Mouse (Mus musculus): Measurements from ENCODE around the gene Slc2a6.

Gene Slc2a6

DNA sequence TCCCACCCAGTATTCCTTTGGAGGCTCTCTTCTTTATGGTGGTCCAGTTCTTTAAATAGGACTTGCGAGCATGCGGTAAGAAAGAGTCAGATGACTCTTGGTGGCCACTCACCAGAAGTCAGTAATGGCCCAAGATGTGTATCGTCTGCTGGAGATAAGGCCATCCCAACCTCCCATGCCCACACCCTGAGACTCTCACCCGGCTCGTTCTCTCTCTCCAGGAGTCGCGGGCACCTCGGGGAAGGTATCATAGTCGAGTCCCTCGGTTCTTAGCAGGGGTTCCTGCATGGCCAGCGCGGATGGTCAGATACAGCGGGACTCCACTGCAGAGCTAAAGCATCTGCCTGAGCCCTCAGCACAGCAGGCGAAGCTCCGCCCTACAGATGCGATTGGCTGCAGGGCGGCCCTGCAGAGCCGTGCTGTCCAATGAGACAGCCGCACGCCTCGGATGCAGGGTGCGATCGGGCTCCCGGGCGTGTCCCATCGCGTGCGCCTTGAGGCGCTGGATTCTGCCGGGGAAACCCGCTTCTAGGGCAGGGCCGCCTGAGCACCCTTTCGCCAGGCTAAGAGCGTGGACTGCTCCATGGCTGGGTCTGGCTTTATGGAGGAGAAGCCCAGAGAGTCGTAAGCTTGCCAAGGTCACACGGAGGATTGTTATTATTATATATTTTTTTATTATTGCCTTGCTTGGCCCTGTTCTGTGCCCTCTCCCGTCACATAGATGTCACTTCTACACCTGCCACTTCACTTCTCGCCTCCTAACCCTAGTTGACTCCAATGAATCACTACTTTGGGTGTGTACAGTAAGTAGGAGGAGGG, at the start of gene Slc2a6:
TSS of gene Slc2a6 (minus strand) at position 381 of the 819 bp plus-strand sequence.
- DNase-seq (ENCODE audit: extremely low read depth, low read depth) = peak; percentile 79

GRCm38 (mm10) chr2:27075485-27075884, 47.7 kb upstream of the Slc2a6 start:
- DNase-seq (ENCODE audit: extremely low read depth, low read depth) = peak; percentile 2

- no peak for DNase-seq (ENCODE audit: extremely low read depth, low read depth)
These were observed 47.0 kb upstream of the Slc2a6 start for GRCm38 (mm10) chr2:27074804-27075203.

- no peak for DNase-seq (ENCODE audit: extremely low read depth, low read depth)
These were observed 45.6 kb upstream of the Slc2a6 start for GRCm38 (mm10) chr2:27073407-27073806.

DNA sequence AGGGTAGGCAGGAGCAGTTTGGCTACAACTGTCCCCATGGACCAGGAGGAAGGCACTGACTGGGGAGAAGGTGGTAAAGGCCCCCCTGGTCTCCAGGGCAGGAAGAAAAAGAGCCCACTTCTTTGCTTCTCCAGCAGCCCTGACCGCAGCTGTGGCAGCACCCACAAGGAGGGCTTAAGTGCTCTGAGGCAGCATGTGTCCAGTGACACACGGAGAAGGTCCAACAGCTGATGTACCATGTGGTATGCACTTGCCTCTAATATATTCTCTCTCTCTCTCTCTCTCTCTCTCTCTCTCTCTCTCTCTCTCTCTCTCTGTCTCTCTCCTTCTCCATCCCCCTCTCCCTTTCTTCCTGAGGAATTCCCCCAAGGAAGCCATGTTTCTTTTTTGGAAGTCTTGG, 44.2 kb upstream of the Slc2a6 start, which contains the start of gene Mymk:
TSS of gene Mymk (minus strand) at position 202 of the 400 bp plus-strand sequence.
- DNase-seq (ENCODE audit: extremely low read depth, low read depth) = no peak

DNA sequence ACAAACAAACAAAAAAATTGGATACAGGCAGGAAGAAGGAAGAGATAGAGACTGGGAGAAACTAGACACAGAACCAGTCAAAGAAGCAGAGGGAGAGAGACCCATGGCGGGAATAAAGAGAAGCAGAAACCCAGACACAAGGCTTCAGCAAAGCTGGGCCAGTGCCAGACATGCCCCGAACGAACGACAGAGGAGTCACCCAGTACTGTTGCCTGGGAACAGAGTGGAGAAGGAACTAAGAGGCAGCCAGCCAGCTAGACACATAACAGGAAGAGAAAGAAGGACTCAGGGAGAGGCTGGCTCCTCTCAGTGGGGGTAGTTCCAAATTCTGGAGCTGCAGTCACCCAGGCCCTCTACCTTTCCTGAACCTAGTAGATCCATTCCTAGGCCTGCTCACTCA, 43.3 kb upstream of the Slc2a6 start:
- DNase-seq (ENCODE audit: extremely low read depth, low read depth) = peak; percentile 33

- no peak for DNase-seq (ENCODE audit: extremely low read depth, low read depth)
These were observed 42.5 kb upstream of the Slc2a6 start for GRCm38 (mm10) chr2:27070247-27070813.

- no peak for DNase-seq (ENCODE audit: extremely low read depth, low read depth)
These were observed 41.8 kb upstream of the Slc2a6 start for GRCm38 (mm10) chr2:27069646-27070045.

GRCm38 (mm10) chr2:27067996-27068395, 40.2 kb upstream of the Slc2a6 start:
- DNase-seq (ENCODE audit: extremely low read depth, low read depth) = no peak

DNA sequence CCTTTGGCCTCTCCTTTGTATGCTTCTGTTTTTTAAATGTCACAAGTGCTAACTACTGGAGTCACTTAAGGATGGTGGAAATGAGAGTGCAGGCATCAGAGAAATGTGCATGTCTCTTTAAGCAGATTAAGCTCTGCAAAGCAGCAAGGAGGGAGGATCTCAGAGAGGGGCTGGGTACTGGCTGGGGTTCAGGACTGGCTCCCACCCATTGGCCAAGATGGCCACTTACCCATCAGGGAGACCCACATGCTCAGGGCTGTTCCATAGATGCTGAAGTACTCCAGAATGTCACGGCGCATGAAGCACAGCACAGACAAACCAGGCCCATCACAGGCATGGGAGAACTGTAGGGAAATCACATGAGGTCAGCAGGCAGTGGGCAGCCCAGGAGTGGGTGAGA, 39.3 kb upstream of the Slc2a6 start:
- DNase-seq (ENCODE audit: extremely low read depth, low read depth) = no peak

DNA sequence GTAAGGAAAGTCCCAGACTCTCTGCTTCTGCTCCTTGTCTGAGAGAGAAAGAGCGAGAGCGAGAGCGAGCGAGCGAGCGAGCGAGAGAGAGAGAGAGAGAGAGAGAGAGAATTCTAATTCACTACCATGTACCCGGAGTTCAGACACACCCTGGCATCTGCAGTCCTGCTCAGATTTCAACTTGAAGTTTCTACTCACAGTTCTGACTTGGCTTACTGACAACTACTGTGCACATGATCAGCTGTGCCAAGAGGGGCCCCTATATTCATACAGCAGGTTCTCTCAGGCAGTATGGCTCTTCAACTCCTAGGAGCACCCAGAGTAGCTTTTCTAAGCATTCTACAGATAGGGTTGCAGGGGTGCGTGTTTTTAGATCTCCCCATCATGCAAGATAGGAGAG, 31.4 kb upstream of the Slc2a6 start:
- DNase-seq (ENCODE audit: extremely low read depth, low read depth) = no peak

DNA sequence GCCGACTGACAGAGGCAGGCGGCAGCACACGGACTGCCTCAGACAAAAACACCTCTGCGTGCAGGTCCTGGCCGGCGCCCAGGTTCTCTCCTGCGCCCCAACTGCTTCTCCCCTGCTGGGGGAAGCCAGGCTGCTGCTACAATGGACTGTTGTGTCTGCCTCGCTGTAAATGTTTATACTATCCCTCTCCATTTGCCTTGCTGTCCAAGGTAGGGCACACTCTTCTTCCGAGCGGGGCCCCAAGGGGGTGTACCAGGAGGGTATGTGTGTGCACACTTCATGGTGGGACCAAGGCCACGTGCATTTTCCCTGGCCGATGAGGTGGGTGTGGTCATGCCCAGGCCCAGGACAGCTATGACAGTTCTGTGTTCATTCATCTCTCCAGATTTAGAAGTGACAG, 31.0 kb upstream of the Slc2a6 start:
- no peak for DNase-seq (ENCODE audit: extremely low read depth, low read depth)

- DNase-seq (ENCODE audit: extremely low read depth, low read depth) = no peak
These were observed 30.5 kb upstream of the Slc2a6 start for GRCm38 (mm10) chr2:27058251-27058650.

DNA sequence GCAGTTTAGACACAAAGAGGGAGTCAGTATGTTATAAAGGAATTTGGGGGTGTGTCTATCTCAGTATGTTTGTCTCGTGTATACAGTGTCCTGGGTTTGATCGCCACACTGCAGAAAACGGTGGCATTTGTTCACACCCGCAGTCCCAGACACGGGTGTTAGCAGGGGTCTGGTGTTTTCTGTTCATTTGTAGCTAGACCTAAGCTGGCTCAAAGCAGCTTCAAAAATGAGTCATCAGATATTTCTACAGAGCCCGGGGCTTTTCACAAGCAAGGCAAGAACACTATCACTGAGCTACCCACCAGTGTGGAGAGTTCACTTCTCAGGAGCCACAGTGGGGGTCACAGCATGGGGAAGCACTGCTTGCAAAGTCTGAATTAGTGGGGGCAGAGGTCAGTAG, 21.6 kb upstream of the Slc2a6 start:
- no peak for DNase-seq (ENCODE audit: extremely low read depth, low read depth)

DNA sequence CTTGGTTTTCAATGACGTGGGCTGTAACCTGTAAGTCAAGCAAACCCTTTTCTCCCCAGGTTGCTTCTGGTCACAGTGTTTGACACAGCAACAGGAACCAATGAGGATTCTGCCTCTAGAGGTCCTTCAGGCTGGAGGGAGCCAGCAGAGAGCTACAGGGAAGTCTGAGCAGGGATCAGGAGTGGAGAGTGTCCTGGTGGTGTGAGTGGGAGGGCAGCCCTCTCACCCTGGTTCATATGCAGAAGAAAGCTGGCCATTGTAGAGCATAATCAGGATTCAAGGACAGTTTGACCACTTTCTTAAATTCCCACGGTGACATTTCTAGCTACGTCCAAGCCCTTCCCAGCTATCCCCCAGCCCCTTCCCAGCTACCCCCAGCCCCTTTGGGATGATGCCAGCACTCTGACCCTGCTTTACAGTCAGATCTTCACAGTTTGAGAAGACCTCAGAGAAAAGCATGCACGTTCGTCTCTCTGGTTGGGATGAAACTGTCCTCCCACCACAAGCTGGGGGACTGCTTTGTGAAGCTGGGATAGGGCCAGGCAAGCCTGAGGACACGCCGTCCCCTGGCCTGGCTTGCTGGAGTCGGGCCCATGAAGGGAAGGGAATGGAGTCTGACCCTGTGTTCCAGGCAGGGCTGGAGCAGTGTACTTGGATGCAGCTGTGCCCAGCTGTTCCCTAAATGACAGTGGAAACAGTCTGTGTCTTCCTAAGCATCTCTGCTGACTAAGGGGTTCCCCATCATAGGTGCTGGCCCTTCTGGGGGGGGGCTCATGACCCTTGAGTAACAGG, 18.4 kb upstream of the Slc2a6 start:
- no peak for DNase-seq (ENCODE audit: extremely low read depth, low read depth)

DNA sequence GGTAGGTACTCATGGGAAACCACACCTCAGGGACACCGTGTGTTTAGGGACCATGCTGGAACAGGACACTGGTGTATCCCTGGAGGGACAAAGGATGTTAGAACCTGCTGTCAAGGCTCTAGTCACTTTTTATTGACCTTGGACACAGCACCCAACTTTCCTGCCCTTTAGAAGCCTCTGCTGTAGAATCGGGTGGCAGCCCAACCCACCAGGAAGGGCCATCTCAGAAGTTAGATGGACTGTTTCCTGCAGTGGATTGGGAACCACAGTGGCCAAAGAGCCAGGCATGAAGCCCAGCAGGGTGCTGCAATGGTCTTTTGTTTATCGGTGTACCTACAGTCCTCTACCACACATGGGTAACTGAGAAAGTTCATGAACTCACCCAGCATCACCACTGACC, 16.8 kb upstream of the Slc2a6 start:
- no peak for DNase-seq (ENCODE audit: extremely low read depth, low read depth)

DNA sequence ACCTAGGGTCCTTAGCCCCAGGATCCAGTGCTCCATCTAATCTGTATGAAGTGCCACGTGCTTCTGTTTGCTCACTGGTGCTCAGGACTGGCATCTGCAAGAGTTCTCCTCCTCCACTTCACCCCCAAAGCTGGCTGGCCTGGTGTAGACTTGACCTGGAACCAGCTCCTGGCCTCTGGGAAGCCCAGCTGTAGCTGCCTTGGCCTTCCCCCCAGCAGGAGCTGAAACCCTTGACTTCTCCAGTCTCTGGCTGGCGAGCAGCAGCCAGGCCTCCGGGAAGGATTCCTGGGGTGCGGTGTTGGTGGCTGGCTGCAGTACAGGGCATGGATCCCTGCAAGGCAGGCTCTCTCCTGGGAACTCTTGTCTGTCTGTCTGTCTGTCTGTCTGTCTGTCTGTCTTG, 16.4 kb upstream of the Slc2a6 start:
- DNase-seq (ENCODE audit: extremely low read depth, low read depth) = no peak

- no peak for DNase-seq (ENCODE audit: extremely low read depth, low read depth)
These were observed 15.7 kb upstream of the Slc2a6 start for GRCm38 (mm10) chr2:27043461-27043860.

DNA sequence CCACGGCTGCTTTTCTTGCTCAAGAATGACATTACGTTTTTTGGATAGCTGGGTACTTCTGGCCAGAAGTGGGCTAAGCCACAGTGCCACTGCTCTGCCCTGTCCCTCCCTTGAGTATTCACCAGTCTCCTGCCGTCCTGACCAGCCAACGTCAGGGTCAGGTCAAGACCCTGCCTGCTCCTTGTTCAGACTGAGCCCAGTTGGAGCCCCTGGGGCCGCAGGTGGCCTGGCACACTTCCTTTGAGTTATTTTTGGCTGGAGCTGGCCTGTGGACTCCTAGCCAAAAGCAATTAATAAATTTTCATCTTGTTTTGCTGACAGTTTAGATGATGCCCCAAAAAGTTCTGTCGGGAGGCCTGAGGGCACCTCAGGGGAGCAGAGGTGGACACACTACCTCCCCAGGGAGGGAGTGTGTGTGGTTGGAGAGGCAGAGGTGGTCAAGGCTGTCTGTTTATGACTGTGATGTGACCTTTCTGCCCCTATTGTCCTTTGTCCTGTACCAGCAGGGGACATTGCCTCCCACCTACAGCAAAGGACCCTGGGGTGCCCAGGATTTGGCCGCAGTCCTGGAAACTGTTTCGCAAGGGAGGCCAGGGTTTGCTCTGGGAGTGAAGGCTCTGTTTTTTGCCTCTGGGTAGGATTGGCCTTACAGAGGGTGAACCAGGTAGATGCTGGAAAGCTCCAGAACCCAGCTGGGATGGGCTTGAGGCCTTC, 14.5 kb upstream of the Slc2a6 start:
- DNase-seq (ENCODE audit: extremely low read depth, low read depth) = no peak

GRCm38 (mm10) chr2:27039286-27039685, 11.5 kb upstream of the Slc2a6 start:
- no peak for DNase-seq (ENCODE audit: extremely low read depth, low read depth)

- no peak for DNase-seq (ENCODE audit: extremely low read depth, low read depth)
These were observed 10.8 kb upstream of the Slc2a6 start for GRCm38 (mm10) chr2:27038596-27038995.

GRCm38 (mm10) chr2:27037008-27037407, 9.2 kb upstream of the Slc2a6 start:
- no peak for DNase-seq (ENCODE audit: extremely low read depth, low read depth)

All from MEL-GATA-1-ER (cell line).